Mouse (Mus musculus) CH12.LX (cell line): Measurements from ENCODE around the gene Lbx2. TPM values are rescaled to one million over a fixed set of nuclear protein-coding genes. Genes with fewer than 3 reads are reported as not detected.

Experiments
- DNase-seq: peaks from one replicate; pipeline ENCODE4 v3.0.0-alpha.2; 2013; ENCODE audit errors: extremely low read depth
- H3K27ac ChIP-seq: 2 replicates; pipeline ENCODE4 v1.5.1; 2012; ENCODE audit warnings: low read depth, mild to moderate bottlenecking, control low read depth, moderate library complexity; ENCODE audit not compliant: insufficient read depth
- H3K27me3 ChIP-seq: replicated peaks from 2 replicates; pipeline ENCODE3; 2012; ENCODE audit warnings: inconsistent platforms
- H3K36me3 ChIP-seq, 2 experiments: replicated peaks in 1 of 2; 2 replicates each; pipeline versions ENCODE3 to v1.6.1; 2012; ENCODE audit warnings: inconsistent platforms in 1 of 2, low read length in 1 of 2, mild to moderate bottlenecking in 1 of 2, mixed read lengths in 1 of 2, moderate library complexity in 1 of 2; ENCODE audit not compliant: control insufficient read depth in 1 of 2, insufficient read depth in 1 of 2
- H3K4me1 ChIP-seq, 2 experiments: 2 replicates each; pipeline ENCODE4 v1.6.1; 2012; ENCODE audit warnings: inconsistent platforms in 1 of 2, moderate library complexity in 1 of 2; ENCODE audit not compliant: insufficient read depth in 2 of 2, control insufficient read depth in 1 of 2
- H3K4me2 ChIP-seq: 2 replicates; pipeline ENCODE4 v1.6.1; 2012; ENCODE audit warnings: low read depth, mild to moderate bottlenecking, control low read depth; ENCODE audit not compliant: poor library complexity, insufficient read depth, severe bottlenecking
- H3K4me3 ChIP-seq, 3 experiments: fragments of 150-350 bp in 1 of 3; sonication (generic) in 1 of 3; replicated peaks in 1 of 3; 2 replicates each; pipeline versions ENCODE3 to v1.5.1; 2011 to 2012; ENCODE audit warnings: low read depth in 2 of 3, low read length in 2 of 3, mild to moderate bottlenecking in 2 of 3, moderate library complexity in 2 of 3, control low read depth in 1 of 3, improper control_type of control experiment in 1 of 3, inconsistent platforms in 1 of 3, mixed read lengths in 1 of 3; ENCODE audit not compliant: poor library complexity in 1 of 3
- H3K79me2 ChIP-seq: replicated peaks from 2 replicates; pipeline ENCODE4 v1.6.1; 2012; ENCODE audit warnings: mild to moderate bottlenecking, moderate library complexity; ENCODE audit not compliant: control insufficient read depth, poor library complexity, insufficient read depth, severe bottlenecking; ENCODE audit errors: extremely low read depth
- H3K9ac ChIP-seq: 2 replicates; pipeline ENCODE4 v1.6.1; 2012; ENCODE audit warnings: low read depth, mild to moderate bottlenecking, control low read depth, moderate library complexity; ENCODE audit not compliant: insufficient read depth
- H3K9me3 ChIP-seq: replicated peaks from 2 replicates; pipeline ENCODE3; 2012; ENCODE audit warnings: low read length, inconsistent platforms, mixed read lengths
- CHD1 ChIP-seq: IDR thresholded peaks from 2 replicates; pipeline ENCODE4 v1.6.1; 2012; ENCODE audit warnings: low read depth, low read length, improper control_type of control experiment, inconsistent platforms
- EP300 ChIP-seq: IDR thresholded peaks from 2 replicates; pipeline ENCODE4 v1.6.1; 2011; ENCODE audit warnings: low read length, improper control_type of control experiment
- ETS1 ChIP-seq: conservative IDR thresholded peaks from 2 replicates; pipeline ENCODE4 v1.6.1; 2012; ENCODE audit warnings: low read depth, mild to moderate bottlenecking, inconsistent platforms, low read length, improper control_type of control experiment, moderate library complexity
- GABPA ChIP-seq: IDR thresholded peaks from 2 replicates; pipeline ENCODE4 v1.6.1; 2012; ENCODE audit warnings: low read depth, low read length, improper control_type of control experiment, inconsistent platforms; ENCODE audit not compliant: insufficient replicate concordance
- IRF4 ChIP-seq: IDR thresholded peaks from 2 replicates; pipeline ENCODE4 v1.6.1; 2014; ENCODE audit warnings: low read depth, mild to moderate bottlenecking, inconsistent platforms, low read length, improper control_type of control experiment
- MYC ChIP-seq: IDR thresholded peaks from 2 replicates; pipeline ENCODE4 v1.6.1; 2011; ENCODE audit warnings: low read depth, mild to moderate bottlenecking, improper control_type of control experiment, low read length
- NRF1 ChIP-seq: IDR thresholded peaks from 2 replicates; pipeline ENCODE4 v1.6.1; 2014; ENCODE audit warnings: low read depth, mild to moderate bottlenecking, inconsistent platforms, low read length, improper control_type of control experiment, moderate library complexity
- PAX5 ChIP-seq: IDR thresholded peaks from 2 replicates; pipeline ENCODE4 v1.6.1; 2012; ENCODE audit warnings: low read length, inconsistent platforms, mixed read lengths
- POLR2A ChIP-seq: IDR thresholded peaks from 2 replicates; pipeline ENCODE4 v1.6.1; 2011; ENCODE audit warnings: low read depth, mild to moderate bottlenecking, improper control_type of control experiment, low read length
- RAD21 ChIP-seq: IDR thresholded peaks from 2 replicates; pipeline ENCODE4 v1.6.1; 2011; ENCODE audit warnings: low read depth, mild to moderate bottlenecking, low read length, improper control_type of control experiment, moderate library complexity
- RCOR1 ChIP-seq: conservative IDR thresholded peaks from 2 replicates; pipeline ENCODE4 v1.6.1; 2012; ENCODE audit warnings: low read depth, mild to moderate bottlenecking, inconsistent platforms, low read length, improper control_type of control experiment
- SMC3 ChIP-seq: IDR thresholded peaks from 2 replicates; pipeline ENCODE4 v1.6.1; 2011; ENCODE audit warnings: low read depth, low read length, improper control_type of control experiment
- UBTF ChIP-seq: IDR thresholded peaks from 2 replicates; pipeline ENCODE4 v1.6.1; 2012; ENCODE audit warnings: low read depth, mild to moderate bottlenecking, inconsistent platforms, low read length, improper control_type of control experiment, moderate library complexity
- ZKSCAN1 ChIP-seq: IDR thresholded peaks from 2 replicates; pipeline ENCODE4 v1.6.1; 2012; ENCODE audit warnings: low read depth, inconsistent platforms, low read length, improper control_type of control experiment, borderline replicate concordance
- ZNF384 ChIP-seq: IDR thresholded peaks from 2 replicates; pipeline ENCODE4 v1.6.1; 2012; ENCODE audit warnings: low read depth, low read length, improper control_type of control experiment, inconsistent platforms
- dilution Hi-C: fragments of 300-500 bp; cut with MboI; formaldehyde crosslinking; loops from 2 replicates; pipeline ENCODE4 v1.14.3; 2020; ENCODE audit warnings: low sequenced_read_pairs; ENCODE audit not compliant: extremely low pct_unique_long_range_greater_than_20kb, extremely low pct_ligation_motif_present
- in situ Hi-C: fragments of 300-500 bp; cut with MboI; formaldehyde crosslinking; loops from 3 replicates; pipeline ENCODE4 v1.14.3; 2019; ENCODE audit warnings: low sequenced_read_pairs, low pct_ligation_motif_present, low pct_unique_long_range_greater_than_20kb, mixed read lengths
- polyA plus RNA-seq: library from polyadenylated mRNA; unstranded; fragments of >175 nt; gene quantifications from 2 replicates; pipeline ENCODE4 v1.2.1, GENCODE M21; 2012; ENCODE audit warnings: low read depth; ENCODE audit not compliant: insufficient read length
- total RNA-seq, 2 experiments: library from RNA; depleted of rRNA; stranded (reverse); fragments of 300-350 nt in 1 of 2; fragments of >200 nt in 1 of 2; gene quantifications; 2 replicates each; pipeline ENCODE4 v1.2.3; 2012 to 2014

Gene Lbx2
- total and polyA plus RNA-seq, 3 experiments: 1.2 TPM; not detected in 2

GRCm38 (mm10) chr6:83103130-83103650 is 17.0 kb downstream of the Lbx2 start:
- Histone ChIP-seq H3K27me3 (peaks cover 7% of the 10 kb centered on the region), H3K4me1 (peaks cover 13 to 33% of the 10 kb centered on the region in 2 experiments), H3K36me3 (peaks cover 6 to 42% of the 10 kb centered on the region in 2 experiments), H3K9me3 (no peaks in the 10 kb centered on the region), H3K79me2 (no peaks in the 10 kb centered on the region), H3K4me2 (no peak overlapping the region), H3K4me3 (no peak overlapping the region), H3K9ac (no peak overlapping the region), H3K27ac (no peak overlapping the region)
- no peak for TF ChIP-seq ETS1
- in situ Hi-C loops: loop anchor here (5.0 kb wide), 2 partner anchors 106 to 191 kb away; no protein-coding TSS in a partner anchor
- DNase-seq: no peak
- dilution Hi-C loops: no loop called here

GRCm38 (mm10) chr6:83104158-83104557 is 18.0 kb downstream of the Lbx2 start:
- H3K4me3 ChIP-seq: no peak overlapping the region
- H3K9ac ChIP-seq: no peak overlapping the region
- peaks cover 13 to 35% of the 10 kb centered on the region in 2 experiments for H3K4me1 ChIP-seq
- H3K27me3 ChIP-seq: no peaks in the 10 kb centered on the region
- no peak for DNase-seq
- dilution Hi-C loops (no loop called here), in situ Hi-C loops (loop anchor here (5.0 kb wide), 2 partner anchors 107 to 192 kb away; no protein-coding TSS in a partner anchor)
- H3K36me3 ChIP-seq: peaks cover 6 to 42% of the 10 kb centered on the region in 2 experiments
- H3K4me2 ChIP-seq: no peak overlapping the region
- no peaks in the 10 kb centered on the region for H3K9me3 ChIP-seq
- no peaks in the 10 kb centered on the region for H3K79me2 ChIP-seq
- TF ChIP-seq ZNF384 (no peak), RCOR1 (no peak), CHD1 (no peak), RAD21 (no peak), NRF1 (no peak), PAX5 (no peak), POLR2A (no peak), UBTF (no peak), IRF4 (no peak), GABPA (no peak), EP300 (no peak), ZKSCAN1 (no peak), MYC (no peak), SMC3 (no peak)
- no peak overlapping the region for H3K27ac ChIP-seq
